Mouse (Mus musculus) myocyte (in vitro differentiated cells): ENCODE measurements around the gene Rnf146.

Source experiments
- MYOG ChIP-seq, 3 experiments: IDR thresholded peaks; one replicate each; pipeline ENCODE4 v1.6.1; 2011; ENCODE audit warnings: control low read depth in 2 of 3, low read depth in 2 of 3, mild to moderate bottlenecking in 2 of 3; ENCODE audit not compliant: insufficient read length in 2 of 3, control insufficient read depth in 1 of 3, insufficient read depth in 1 of 3
- POLR2A ChIP-seq: IDR thresholded peaks from one replicate; pipeline ENCODE4 v1.6.1; 2011; ENCODE audit warnings: low read depth, mild to moderate bottlenecking, control low read depth, moderate library complexity; ENCODE audit not compliant: insufficient read length
- USF1 ChIP-seq: IDR thresholded peaks from one replicate; pipeline ENCODE4 v1.6.1; 2011; ENCODE audit warnings: low read depth, mild to moderate bottlenecking, control low read depth, moderate library complexity

- TF ChIP-seq POLR2A (no peak), MYOG (IDR thresholded peaks at IDR 0.05; ENCODE audit: control insufficient read depth in 1 of 3, insufficient read depth in 1 of 3, insufficient read length in 2 of 3, low read depth in 2 of 3) (no peak), USF1 (no peak)
These were observed 1.2 kb downstream of the Rnf146 start for GRCm38 (mm10) chr10:29361095-29361463.
